Mouse (Mus musculus) stomach, postnatal 0 days (tissue): Measurements from ENCODE around the gene Astn2. TPM values are rescaled to one million over a fixed set of nuclear protein-coding genes. Genes with fewer than 3 reads are reported as not detected.

Experiments
- ATAC-seq: fragments of 200-750 bp; cut with Nextera tagmentation; 2 replicates; pipeline ENCODE4 v1.8.0; 2017; ENCODE audit not compliant: low FRiP score, low TSS enrichment
- DNase-seq: peaks from one replicate; pipeline ENCODE4 v3.0.0-alpha.2; 2016; ENCODE audit warnings: low spot score
- H3K27ac ChIP-seq: fragments of 300-500 bp; sonication (generic); replicated peaks from 2 replicates; pipeline ENCODE4 v1.5.1; 2014; ENCODE audit warnings: mild to moderate bottlenecking, control low read depth
- H3K27me3 ChIP-seq: fragments of 300-500 bp; sonication (generic); 2 replicates; pipeline ENCODE4 v1.6.1; 2014; ENCODE audit warnings: low read length; ENCODE audit not compliant: control insufficient read depth, insufficient read depth
- H3K36me3 ChIP-seq: fragments of 300-500 bp; sonication (generic); 2 replicates; pipeline ENCODE4 v1.6.1; 2014; ENCODE audit warnings: low read length, mixed read lengths; ENCODE audit not compliant: control insufficient read depth, insufficient read depth
- H3K4me1 ChIP-seq: fragments of 300-500 bp; sonication (generic); replicated peaks from 2 replicates; pipeline ENCODE4 v1.6.1; 2014; ENCODE audit warnings: antibody characterized with exemption; ENCODE audit not compliant: control insufficient read depth, insufficient read depth
- H3K4me2 ChIP-seq: fragments of 300-500 bp; sonication (generic); replicated peaks from 2 replicates; pipeline ENCODE4 v1.6.1; 2014; ENCODE audit warnings: low read depth, mild to moderate bottlenecking, control low read depth, moderate library complexity
- H3K4me3 ChIP-seq: fragments of 300-500 bp; sonication (generic); 2 replicates; pipeline ENCODE4 v1.5.1; 2014; ENCODE audit warnings: low read depth, low read length, control low read depth
- H3K9ac ChIP-seq: fragments of 300-500 bp; sonication (generic); 2 replicates; pipeline ENCODE4 v1.6.1; 2014; ENCODE audit warnings: mild to moderate bottlenecking, low read length, control low read depth, mixed read lengths
- H3K9me3 ChIP-seq: fragments of 300-500 bp; sonication (generic); 2 replicates; pipeline ENCODE4 v1.6.1; 2016; ENCODE audit warnings: low read length; ENCODE audit not compliant: control insufficient read depth
- CTCF ChIP-seq: IDR thresholded peaks from 2 replicates; pipeline ENCODE4 v1.5.1; 2016; ENCODE audit warnings: antibody characterized with exemption, low read depth, mild to moderate bottlenecking, moderate library complexity
- EP300 ChIP-seq: optimal IDR thresholded peaks from 2 replicates; pipeline ENCODE3; 2016; ENCODE audit warnings: antibody characterized with exemption
- whole genome bisulfite sequencing: fragments of 180-500 bp; shearing (Covaris S2); extraction: QIAGEN DNeasy Blood & Tissue Kit; methylation state at CpG from one replicate; pipeline ENCODE4 v1.1.7; 2014; 5-methylcytosine and 5-hydroxymethylcytosine counted together
- polyA plus RNA-seq: library from polyadenylated mRNA; unstranded; fragments of >200 nt; fragmentation: Nextera tagmentation; extraction: Ambion mirVana; gene quantifications from 2 replicates; pipeline ENCODE4 v1.2.1, GENCODE M21; 2015

The Astn2 gene
- polyA plus RNA-seq, 1 experiment from 2014 or later, result 0.16 TPM

- no peak overlapping the region for H3K4me2 ChIP-seq
- no peaks in the 10 kb centered on the region for H3K4me1 ChIP-seq
- no peaks in the 10 kb centered on the region for H3K9me3 ChIP-seq
- TF ChIP-seq EP300, result no peak
- TF ChIP-seq CTCF, result no peak
- H3K36me3 ChIP-seq, result no peaks in the 10 kb centered on the region
- WGBS, result 89% methylated on average over 6 of the region's 6 CpGs
- no peak overlapping the region for H3K9ac ChIP-seq
- H3K27ac ChIP-seq, result no peak overlapping the region
- DNase-seq (no peak), ATAC-seq (no peak)
- H3K4me3 ChIP-seq, result no peak overlapping the region
- no peaks in the 10 kb centered on the region for H3K27me3 ChIP-seq
These were observed 741.2 kb downstream of the Astn2 start for GRCm38 (mm10) chr4:65663176-65663575.

GRCm38 (mm10) chr4:65654723-65655122 lies 749.7 kb downstream of the Astn2 start:
- no peak overlapping the region for H3K4me3 ChIP-seq
- no peak overlapping the region for H3K4me2 ChIP-seq
- DNase-seq (peak; percentile 79), ATAC-seq (peak; percentile 61; the same call in 1 of the 2 replicates)
- H3K27me3 ChIP-seq, result no peaks in the 10 kb centered on the region
- H3K9me3 ChIP-seq, result no peaks in the 10 kb centered on the region
- no peak overlapping the region for H3K9ac ChIP-seq
- TF ChIP-seq CTCF (peak; percentile 97), EP300 (no peak)
- H3K4me1 ChIP-seq, result no peaks in the 10 kb centered on the region
- H3K27ac ChIP-seq, result no peak overlapping the region
- no peaks in the 10 kb centered on the region for H3K36me3 ChIP-seq
- 0% methylated on average over 2 of the region's 2 CpGs for WGBS

GRCm38 (mm10) chr4:65642611-65643010 lies 761.8 kb downstream of the Astn2 start:
- Histone ChIP-seq H3K4me3 (no peak overlapping the region), H3K9ac (no peak overlapping the region), H3K4me2 (no peak overlapping the region), H3K4me1 (no peaks in the 10 kb centered on the region), H3K36me3 (no peaks in the 10 kb centered on the region), H3K9me3 (no peaks in the 10 kb centered on the region), H3K27ac (no peak overlapping the region), H3K27me3 (no peaks in the 10 kb centered on the region)
- WGBS, result 60% methylated on average over 5 of the region's 5 CpGs
- no peak for ATAC-seq
- no peak for DNase-seq
- TF ChIP-seq CTCF (no peak), EP300 (no peak)

GRCm38 (mm10) chr4:65638231-65638630 lies 766.2 kb downstream of the Astn2 start:
- TF ChIP-seq EP300 (no peak), CTCF (no peak)
- Histone ChIP-seq H3K27me3 (no peaks in the 10 kb centered on the region), H3K9me3 (no peaks in the 10 kb centered on the region), H3K4me2 (no peak overlapping the region), H3K4me3 (no peak overlapping the region), H3K27ac (no peak overlapping the region), H3K4me1 (no peaks in the 10 kb centered on the region), H3K9ac (no peak overlapping the region), H3K36me3 (no peaks in the 10 kb centered on the region)
- ATAC-seq (no peak), DNase-seq (no peak)
- WGBS, result 71% methylated on average over 3 of the region's 3 CpGs

- 0 out of 2 replicates have a peak, but pooled peaks cover 2% of the 10 kb centered on the region for H3K36me3 ChIP-seq
- TF ChIP-seq CTCF (no peak), EP300 (no peak)
- H3K9ac ChIP-seq, result no peak overlapping the region
- no peaks in the 10 kb centered on the region for H3K4me1 ChIP-seq
- H3K9me3 ChIP-seq, result no peaks in the 10 kb centered on the region
- no peak overlapping the region for H3K4me3 ChIP-seq
- DNase-seq (no peak), ATAC-seq (no peak)
- WGBS, result 60% methylated on average over 3 of the region's 3 CpGs
- H3K27me3 ChIP-seq, result no peaks in the 10 kb centered on the region
- H3K4me2 ChIP-seq, result no peak overlapping the region
- H3K27ac ChIP-seq, result no peak overlapping the region
These were observed 784.3 kb downstream of the Astn2 start for GRCm38 (mm10) chr4:65620125-65620524.

GRCm38 (mm10) chr4:65613135-65613534 lies 791.3 kb downstream of the Astn2 start:
- H3K9me3 ChIP-seq, result no peaks in the 10 kb centered on the region
- H3K27me3 ChIP-seq, result no peaks in the 10 kb centered on the region
- H3K9ac ChIP-seq, result no peak overlapping the region
- over 99% methylated on average over 14 of the region's 14 CpGs for WGBS
- H3K4me2 ChIP-seq, result no peak overlapping the region
- ATAC-seq, result no peak
- peaks cover 22% of the 10 kb centered on the region for H3K36me3 ChIP-seq
- no peak for TF ChIP-seq EP300
- no peak for TF ChIP-seq CTCF
- DNase-seq, result no peak
- H3K27ac ChIP-seq, result no peak overlapping the region
- no peaks in the 10 kb centered on the region for H3K4me1 ChIP-seq
- no peak overlapping the region for H3K4me3 ChIP-seq
